In genomic region chr9:118920798-118921515, GRCm38 (mm10) we compare ENCODE assay signal across 9 mouse cellular contexts. TPM values are rescaled to one million over a fixed set of nuclear protein-coding genes. Genes with fewer than 3 reads are reported as not detected.
A peak's percentile ranks its signal among the peaks of the same experiment; 100 is the strongest.
DNase-seq lines count a peak whose midpoint lies in the region; ATAC-seq and TF ChIP-seq lines count a peak whose summit lies in the region.
"Had no signal": no experiment of that assay in that cellular context is flagged by ENCODE, and none has a peak within 500 bp of the region (broad histone marks: within the 10 kb centered on the region; RNA-seq: fewer than 3 reads in every experiment).

No protein-coding gene starts in this region.

- TF ChIP-seq CTCF in bone marrow, adult 2 months (IDR thresholded peaks at IDR 0.05; ENCODE audit: control insufficient read depth, insufficient read depth, low read length) = peak; percentile 89
- peak; percentile 96 for TF ChIP-seq CTCF in forebrain, postnatal 0 days (IDR thresholded peaks at IDR 0.05; ENCODE audit: low read depth)
- peak; percentile 96 for TF ChIP-seq CTCF in midbrain, postnatal 0 days (IDR thresholded peaks at IDR 0.05)
- peak; percentile 99 for TF ChIP-seq CTCF in stomach, postnatal 0 days (IDR thresholded peaks at IDR 0.05; ENCODE audit: low read depth)

- no peak for TF ChIP-seq EP300 in stomach, postnatal 0 days (optimal IDR thresholded peaks at IDR 0.05)

- H3K27ac ChIP-seq in bone marrow, adult 2 months (ENCODE audit: control insufficient read depth, insufficient read depth, low read depth, low read length, poor library complexity) = no peak overlapping the region
- H3K27ac ChIP-seq in forebrain, postnatal 0 days (ENCODE audit: low read depth, low read length) = no peak overlapping the region
- H3K27ac ChIP-seq in hindbrain, embryonic 15.5 days (replicated peaks) = no peak overlapping the region
- H3K27ac ChIP-seq in midbrain, postnatal 0 days (ENCODE audit: low read depth, low read length) = no peak overlapping the region
- no peak overlapping the region for H3K27ac ChIP-seq in stomach, postnatal 0 days (replicated peaks)
- H3K27ac ChIP-seq: midbrain, embryonic 12.5 days had no signal

- 47% methylated on average over 12 of the region's 12 CpGs for WGBS in bone marrow, adult 2 months
- 34% methylated on average over 12 of the region's 12 CpGs for WGBS in forebrain, postnatal 0 days
- WGBS in hindbrain, embryonic 15.5 days = 49% methylated on average over 12 of the region's 12 CpGs
- 53% methylated on average over 12 of the region's 12 CpGs for WGBS in midbrain, postnatal 0 days
- whole genome bisulfite sequencing in stomach, postnatal 0 days = 44% methylated on average over 12 of the region's 12 CpGs

- no peak overlapping the region for H3K4me3 ChIP-seq in bone marrow, adult 2 months (replicated peaks; ENCODE audit: control insufficient read depth, low read depth, low read length)
- no peak overlapping the region for H3K4me3 ChIP-seq in forebrain, postnatal 0 days (ENCODE audit: low read depth, low read length)
- no peak overlapping the region for H3K4me3 ChIP-seq in hindbrain, embryonic 15.5 days
- no peak overlapping the region for H3K4me3 ChIP-seq in midbrain, postnatal 0 days (ENCODE audit: low read depth, low read length)
- H3K4me3 ChIP-seq in stomach, postnatal 0 days (ENCODE audit: low read depth, low read length) = no peak overlapping the region
- H3K4me3 ChIP-seq: midbrain, embryonic 12.5 days had no signal

- TF ChIP-seq POLR2A in bone marrow, adult 2 months (IDR thresholded peaks at IDR 0.05; ENCODE audit: borderline replicate concordance, control insufficient read depth, low read depth, low read length) = no peak

- H3K36me3 ChIP-seq in forebrain, postnatal 0 days (ENCODE audit: insufficient read depth) = no peaks in the 10 kb centered on the region
- H3K36me3 ChIP-seq in hindbrain, embryonic 15.5 days = no peaks in the 10 kb centered on the region
- no peaks in the 10 kb centered on the region for H3K36me3 ChIP-seq in midbrain, postnatal 0 days (ENCODE audit: insufficient read depth, low read length)
- H3K36me3 ChIP-seq in stomach, postnatal 0 days (ENCODE audit: control insufficient read depth, insufficient read depth, low read length) = no peaks in the 10 kb centered on the region
- H3K36me3 ChIP-seq: midbrain, embryonic 12.5 days had no signal

- H3K4me2 ChIP-seq in forebrain, postnatal 0 days (ENCODE audit: low read depth) = no peak overlapping the region
- H3K4me2 ChIP-seq in hindbrain, embryonic 15.5 days = no peak overlapping the region
- no peak overlapping the region for H3K4me2 ChIP-seq in midbrain, postnatal 0 days (ENCODE audit: low read depth, low read length, poor library complexity, severe bottlenecking)
- no peak overlapping the region for H3K4me2 ChIP-seq in stomach, postnatal 0 days (replicated peaks; ENCODE audit: low read depth)
- H3K4me2 ChIP-seq: midbrain, embryonic 12.5 days had no signal

- ATAC-seq in CD4-positive, CD25-positive, alpha-beta regulatory T cell, adult 4 months = no peak
- ATAC-seq in forebrain, postnatal 0 days = peak; percentile 20
- peak; percentile 11; the same call in 1 of the 2 replicates for ATAC-seq in hindbrain, embryonic 15.5 days (ENCODE audit: low FRiP score, low read depth)
- peak; percentile 20; the same call in 1 of the 2 replicates for ATAC-seq in midbrain, postnatal 0 days (ENCODE audit: low FRiP score)
- ATAC-seq in stomach, postnatal 0 days (ENCODE audit: low FRiP score, low TSS enrichment) = peak; percentile 40

- intact Hi-C loops in left cerebral cortex, postnatal 14 days (cut with DNase I) = loop anchor here (2.0 kb wide), 1 partner anchor 146 kb away; no protein-coding TSS in a partner anchor

- H3K9ac ChIP-seq in forebrain, postnatal 0 days = no peak overlapping the region
- no peak overlapping the region for H3K9ac ChIP-seq in hindbrain, embryonic 15.5 days
- H3K9ac ChIP-seq in midbrain, postnatal 0 days (replicated peaks; ENCODE audit: low read length, poor library complexity, severe bottlenecking) = no peak overlapping the region
- no peak overlapping the region for H3K9ac ChIP-seq in stomach, postnatal 0 days (ENCODE audit: low read length)
- H3K9ac ChIP-seq: midbrain, embryonic 12.5 days had no signal

- H3K9me3 ChIP-seq in forebrain, postnatal 0 days (ENCODE audit: low read length) = no peaks in the 10 kb centered on the region
- no peaks in the 10 kb centered on the region for H3K9me3 ChIP-seq in hindbrain, embryonic 15.5 days
- H3K9me3 ChIP-seq in midbrain, postnatal 0 days (ENCODE audit: low read length) = no peaks in the 10 kb centered on the region
- no peaks in the 10 kb centered on the region for H3K9me3 ChIP-seq in stomach, postnatal 0 days (ENCODE audit: control insufficient read depth, low read length)
- H3K9me3 ChIP-seq: midbrain, embryonic 12.5 days had no signal

- H3K27me3 ChIP-seq in forebrain, postnatal 0 days (ENCODE audit: insufficient read depth, low read length) = no peaks in the 10 kb centered on the region
- H3K27me3 ChIP-seq in hindbrain, embryonic 15.5 days = no peaks in the 10 kb centered on the region
- H3K27me3 ChIP-seq in midbrain, postnatal 0 days (ENCODE audit: insufficient read depth, low read length) = no peaks in the 10 kb centered on the region
- H3K27me3 ChIP-seq in stomach, postnatal 0 days (ENCODE audit: control insufficient read depth, insufficient read depth, low read length) = no peaks in the 10 kb centered on the region

- DNase-seq in CD4-positive, CD25-positive, alpha-beta regulatory T cell, adult 2 months (ENCODE audit: low read depth, low spot score) = peak; percentile 81
- DNase-seq in forebrain, postnatal 0 days = peak; percentile 83
- peak; percentile 84 to 87 for DNase-seq in left cerebral cortex, postnatal 14 days (ENCODE audit: low spot score in 2 of 2)
- DNase-seq in midbrain, postnatal 0 days (ENCODE audit: low spot score) = peak; percentile 90
- DNase-seq in stomach, postnatal 0 days (ENCODE audit: low spot score) = peak; percentile 88

- peaks cover 5% of the 10 kb centered on the region; the same call in 1 of the 2 replicates for H3K4me1 ChIP-seq in bone marrow, adult 2 months (ENCODE audit: control insufficient read depth, insufficient read depth, low read length)
- peaks cover 14% of the 10 kb centered on the region; the same call in 1 of the 2 replicates for H3K4me1 ChIP-seq in forebrain, postnatal 0 days (ENCODE audit: insufficient read depth)
- H3K4me1 ChIP-seq in hindbrain, embryonic 15.5 days (replicated peaks) = peaks cover 22% of the 10 kb centered on the region
- peaks cover 4% of the 10 kb centered on the region for H3K4me1 ChIP-seq in midbrain, postnatal 0 days (ENCODE audit: insufficient read depth, low read length)
- H3K4me1 ChIP-seq in stomach, postnatal 0 days (replicated peaks; ENCODE audit: control insufficient read depth, insufficient read depth) = 0 out of 2 replicates have a peak, but pooled peaks cover 5% of the 10 kb centered on the region

RNA-seq across cellular contexts. Expression of gene Ctdspl, which starts 5.3 kb away (rescaled TPM):
- polyA plus RNA-seq in CD4-positive, CD25-positive, alpha-beta regulatory T cell, adult 4 months (2017; shearing (Covaris generic)) = under 1 TPM; 0.62 to 0.75 TPM
- polyA plus RNA-seq in bone marrow, adult 2 months (2011; ENCODE audit: insufficient read depth, insufficient read length, low replicate concordance, missing spikeins) = 4.4 and 6.7 TPM in 2 replicates
- 7.8 and 7.9 TPM in 2 replicates for total RNA-seq in forebrain, postnatal 0 days (2014; rRNA removed)
- polyA plus RNA-seq in forebrain, postnatal 0 days (2015; fragmentation: Nextera tagmentation; extraction: Ambion mirVana) = 1.9 and 4.6 TPM in 2 replicates
- polyA plus RNA-seq in hindbrain, embryonic 15.5 days (2015; fragmentation: Nextera tagmentation; extraction: Ambion mirVana) = 8.9 and 9.6 TPM in 2 replicates
- 10 to 100 TPM; 31.5 to 36.6 TPM for total RNA-seq in left cerebral cortex, postnatal 14 days (2021)
- 9.5 and 11.9 TPM in 2 replicates for total RNA-seq in midbrain, postnatal 0 days (2014; rRNA removed)
- 5.2 and 7.1 TPM in 2 replicates for polyA plus RNA-seq in midbrain, postnatal 0 days (2015; fragmentation: Nextera tagmentation; extraction: Ambion mirVana)
- 7.4 and 9.0 TPM in 2 replicates for polyA plus RNA-seq in stomach, postnatal 0 days (2015; fragmentation: Nextera tagmentation; extraction: Ambion mirVana)
